Mouse (Mus musculus): Measurements from ENCODE around the gene Wfdc2.

The Wfdc2 gene

GRCm38 (mm10) chr2:164615386-164615785 is 53.2 kb downstream of the Wfdc2 start:
- CTCF ChIA-PET = no interaction called here
